Mouse (Mus musculus) embryonic facial prominence, embryonic 15.5 days (tissue): ENCODE data around the gene Cyp11a1. TPM values are rescaled to one million over a fixed set of nuclear protein-coding genes. Genes with fewer than 3 reads are reported as not detected.

Experiments used
- ATAC-seq: fragments of 200-750 bp; cut with Nextera tagmentation; 2 replicates; pipeline ENCODE4 v1.8.0; 2017; ENCODE audit warnings: low read depth, moderate TSS enrichment; ENCODE audit not compliant: insufficient number of reproducible peaks, low FRiP score, low TSS enrichment
- H3K27ac ChIP-seq: fragments of 300-500 bp; sonication (generic); replicated peaks from 2 replicates; pipeline ENCODE4 v1.5.1; 2015; ENCODE audit warnings: mild to moderate bottlenecking, inconsistent platforms
- H3K27me3 ChIP-seq: fragments of 300-500 bp; sonication (generic); 2 replicates; pipeline ENCODE4 v1.6.1; 2015; ENCODE audit warnings: inconsistent platforms
- H3K36me3 ChIP-seq: fragments of 300-500 bp; sonication (generic); 2 replicates; pipeline ENCODE4 v1.6.1; 2015; ENCODE audit warnings: mild to moderate bottlenecking, inconsistent platforms
- H3K4me1 ChIP-seq: fragments of 300-500 bp; sonication (generic); 2 replicates; pipeline ENCODE4 v1.6.1; 2015; ENCODE audit warnings: inconsistent platforms
- H3K4me2 ChIP-seq: fragments of 300-500 bp; sonication (generic); replicated peaks from 2 replicates; pipeline ENCODE4 v1.6.1; 2015; ENCODE audit warnings: mild to moderate bottlenecking, inconsistent platforms
- H3K4me3 ChIP-seq: fragments of 300-500 bp; sonication (generic); replicated peaks from 2 replicates; pipeline ENCODE4 v1.5.1; 2015; ENCODE audit warnings: mild to moderate bottlenecking, inconsistent platforms
- H3K9ac ChIP-seq: fragments of 300-500 bp; sonication (generic); 2 replicates; pipeline ENCODE4 v1.6.1; 2015; ENCODE audit warnings: inconsistent platforms
- H3K9me3 ChIP-seq: fragments of 300-500 bp; sonication (generic); replicated peaks from 2 replicates; pipeline ENCODE4 v1.6.1; 2016; ENCODE audit warnings: inconsistent platforms
- WGBS: fragments of 180-500 bp; shearing (Covaris S2); methylation state at CpG from one replicate; pipeline ENCODE4 v1.1.7; 2015; 5-methylcytosine and 5-hydroxymethylcytosine counted together
- polyA plus RNA-seq: library from polyadenylated mRNA; unstranded; fragments of >200 nt; fragmentation: Nextera tagmentation; extraction: Ambion mirVana; gene quantifications from 2 replicates; pipeline ENCODE4 v1.2.1, GENCODE M21; 2015

Gene Cyp11a1
- polyA plus RNA-seq, 1 experiment from 2014 or later, result 9.8 TPM

- WGBS, result 43% methylated on average over 7 of the region's 7 CpGs
- no peaks in the 10 kb centered on the region for H3K9me3 ChIP-seq
- no peak overlapping the region for H3K27ac ChIP-seq
- ATAC-seq, result 0 out of 2 replicates have a peak, but pooled peaks have one; percentile 31
- peaks cover 5% of the 10 kb centered on the region; the same call in 1 of the 2 replicates for H3K4me1 ChIP-seq
- H3K9ac ChIP-seq, result no peak overlapping the region
- H3K36me3 ChIP-seq, result no peaks in the 10 kb centered on the region
- no peaks in the 10 kb centered on the region for H3K27me3 ChIP-seq
- H3K4me3 ChIP-seq, result no peak overlapping the region
- no peak overlapping the region for H3K4me2 ChIP-seq
Measured at GRCm38 (mm10) chr9:58011027-58011426, 4.8 kb downstream of the Cyp11a1 start.

GRCm38 (mm10) chr9:58011552-58011951, 5.3 kb downstream of the Cyp11a1 start:
- Histone ChIP-seq H3K9me3 (no peaks in the 10 kb centered on the region), H3K9ac (no peak overlapping the region), H3K27ac (no peak overlapping the region), H3K4me2 (no peak overlapping the region), H3K4me3 (no peak overlapping the region), H3K27me3 (no peaks in the 10 kb centered on the region), H3K4me1 (peaks cover 5% of the 10 kb centered on the region; the same call in 1 of the 2 replicates), H3K36me3 (no peaks in the 10 kb centered on the region)
- WGBS, result 78% methylated on average over 8 of the region's 8 CpGs
- no peak for ATAC-seq

GRCm38 (mm10) chr9:58012486-58012885, 6.3 kb downstream of the Cyp11a1 start:
- WGBS, result 78% methylated on average over 2 of the region's 2 CpGs
- Histone ChIP-seq H3K36me3 (no peaks in the 10 kb centered on the region), H3K27me3 (no peaks in the 10 kb centered on the region), H3K27ac (no peak overlapping the region), H3K4me3 (no peak overlapping the region), H3K4me1 (peaks cover 5% of the 10 kb centered on the region; the same call in 1 of the 2 replicates), H3K9me3 (no peaks in the 10 kb centered on the region), H3K9ac (no peak overlapping the region), H3K4me2 (no peak overlapping the region)
- ATAC-seq, result no peak

GRCm38 (mm10) chr9:58012935-58013334, 6.7 kb downstream of the Cyp11a1 start:
- no peak overlapping the region for H3K4me2 ChIP-seq
- no peaks in the 10 kb centered on the region for H3K36me3 ChIP-seq
- WGBS, result 40% methylated on average over 2 of the region's 2 CpGs
- no peak overlapping the region for H3K9ac ChIP-seq
- peaks cover 5% of the 10 kb centered on the region; the same call in 1 of the 2 replicates for H3K4me1 ChIP-seq
- H3K4me3 ChIP-seq, result no peak overlapping the region
- H3K27ac ChIP-seq, result no peak overlapping the region
- no peak for ATAC-seq
- H3K27me3 ChIP-seq, result no peaks in the 10 kb centered on the region
- no peaks in the 10 kb centered on the region for H3K9me3 ChIP-seq

- no peaks in the 10 kb centered on the region for H3K36me3 ChIP-seq
- H3K4me3 ChIP-seq, result no peak overlapping the region
- no peak overlapping the region for H3K27ac ChIP-seq
- 67% methylated on average over 8 of the region's 8 CpGs for WGBS
- H3K9me3 ChIP-seq, result no peaks in the 10 kb centered on the region
- no peak overlapping the region for H3K9ac ChIP-seq
- ATAC-seq, result no peak
- no peaks in the 10 kb centered on the region for H3K4me1 ChIP-seq
- H3K27me3 ChIP-seq, result no peaks in the 10 kb centered on the region
- no peak overlapping the region for H3K4me2 ChIP-seq
Measured at GRCm38 (mm10) chr9:58014393-58015160, 8.4 kb downstream of the Cyp11a1 start.

GRCm38 (mm10) chr9:58015856-58016255, 9.6 kb downstream of the Cyp11a1 start:
- H3K27me3 ChIP-seq, result no peaks in the 10 kb centered on the region
- H3K4me1 ChIP-seq, result no peaks in the 10 kb centered on the region
- H3K9me3 ChIP-seq, result no peaks in the 10 kb centered on the region
- no peak overlapping the region for H3K4me2 ChIP-seq
- 86% methylated on average over 6 of the region's 6 CpGs for WGBS
- no peak overlapping the region for H3K9ac ChIP-seq
- H3K4me3 ChIP-seq, result no peak overlapping the region
- H3K27ac ChIP-seq, result no peak overlapping the region
- ATAC-seq, result no peak
- no peaks in the 10 kb centered on the region for H3K36me3 ChIP-seq

GRCm38 (mm10) chr9:58016962-58017361, 10.8 kb downstream of the Cyp11a1 start:
- 67% methylated on average over 3 of the region's 3 CpGs for WGBS
- Histone ChIP-seq H3K27me3 (no peaks in the 10 kb centered on the region), H3K27ac (no peak overlapping the region), H3K9ac (no peak overlapping the region), H3K9me3 (no peaks in the 10 kb centered on the region), H3K4me1 (no peaks in the 10 kb centered on the region), H3K4me2 (no peak overlapping the region), H3K4me3 (no peak overlapping the region), H3K36me3 (no peaks in the 10 kb centered on the region)
- no peak for ATAC-seq

GRCm38 (mm10) chr9:58018385-58018784, 12.2 kb downstream of the Cyp11a1 start:
- ATAC-seq, result no peak
- H3K9me3 ChIP-seq, result no peaks in the 10 kb centered on the region
- no peak overlapping the region for H3K4me3 ChIP-seq
- no peak overlapping the region for H3K9ac ChIP-seq
- H3K4me2 ChIP-seq, result no peak overlapping the region
- WGBS, result 79% methylated on average over 5 of the region's 5 CpGs
- no peak overlapping the region for H3K27ac ChIP-seq
- H3K27me3 ChIP-seq, result 0 out of 2 replicates have a peak, but pooled peaks cover 4% of the 10 kb centered on the region
- H3K36me3 ChIP-seq, result no peaks in the 10 kb centered on the region
- H3K4me1 ChIP-seq, result no peaks in the 10 kb centered on the region

- no peak overlapping the region for H3K27ac ChIP-seq
- no peaks in the 10 kb centered on the region for H3K9me3 ChIP-seq
- no peaks in the 10 kb centered on the region for H3K36me3 ChIP-seq
- H3K4me2 ChIP-seq, result no peak overlapping the region
- H3K27me3 ChIP-seq, result 0 out of 2 replicates have a peak, but pooled peaks cover 6% of the 10 kb centered on the region
- H3K4me1 ChIP-seq, result no peaks in the 10 kb centered on the region
- no peak overlapping the region for H3K4me3 ChIP-seq
- WGBS, result 82% methylated on average over 9 of the region's 9 CpGs
- no peak overlapping the region for H3K9ac ChIP-seq
- ATAC-seq, result no peak
Measured at GRCm38 (mm10) chr9:58025995-58026394, 19.8 kb downstream of the Cyp11a1 start.

GRCm38 (mm10) chr9:58027426-58028180, 21.4 kb downstream of the Cyp11a1 start:
- no peak for ATAC-seq
- Histone ChIP-seq H3K9ac (no peak overlapping the region), H3K4me3 (no peak overlapping the region), H3K4me1 (no peaks in the 10 kb centered on the region), H3K27ac (no peak overlapping the region), H3K9me3 (no peaks in the 10 kb centered on the region), H3K27me3 (0 out of 2 replicates have a peak, but pooled peaks cover 6% of the 10 kb centered on the region), H3K4me2 (no peak overlapping the region), H3K36me3 (no peaks in the 10 kb centered on the region)
- WGBS, result 46% methylated on average over 2 of the region's 2 CpGs

GRCm38 (mm10) chr9:58028841-58029240, 22.6 kb downstream of the Cyp11a1 start:
- no peaks in the 10 kb centered on the region for H3K36me3 ChIP-seq
- no peak overlapping the region for H3K4me3 ChIP-seq
- no peaks in the 10 kb centered on the region for H3K27me3 ChIP-seq
- no peak overlapping the region for H3K27ac ChIP-seq
- no peaks in the 10 kb centered on the region for H3K4me1 ChIP-seq
- H3K9ac ChIP-seq, result no peak overlapping the region
- H3K4me2 ChIP-seq, result no peak overlapping the region
- H3K9me3 ChIP-seq, result no peaks in the 10 kb centered on the region
- WGBS, result 64% methylated on average over 5 of the region's 5 CpGs
- ATAC-seq, result no peak
